Mouse (Mus musculus) kidney, postnatal 0 days (tissue): ENCODE measurements around the gene Nosip. TPM values are rescaled to one million over a fixed set of nuclear protein-coding genes. Genes with fewer than 3 reads are reported as not detected.
"Not testable (repeated sequence)": the region's sequence is repeated elsewhere in the genome, so short reads cannot be mapped to it uniquely, and the experiment has no call there.

Experiments
- ATAC-seq: fragments of 200-750 bp; cut with Nextera tagmentation; replicated peaks from 2 replicates; pipeline ENCODE4 v1.8.0; 2017; ENCODE audit warnings: low read depth, moderate number of reproducible peaks, moderate TSS enrichment, moderate library complexity; ENCODE audit not compliant: low FRiP score
- DNase-seq: peaks from one replicate; pipeline ENCODE4 v3.0.0-alpha.2; 2016; ENCODE audit warnings: low spot score
- H3K27ac ChIP-seq: fragments of 300-500 bp; sonication (generic); 2 replicates; pipeline ENCODE4 v1.5.1; 2014; ENCODE audit warnings: mild to moderate bottlenecking
- H3K27me3 ChIP-seq: fragments of 300-500 bp; sonication (generic); 2 replicates; pipeline ENCODE4 v1.6.1; 2014; ENCODE audit warnings: low read length, mixed read lengths; ENCODE audit not compliant: insufficient read depth
- H3K36me3 ChIP-seq: fragments of 300-500 bp; sonication (generic); 2 replicates; pipeline ENCODE4 v1.6.1; 2014; ENCODE audit warnings: low read length, mixed read lengths; ENCODE audit not compliant: insufficient read depth
- H3K4me1 ChIP-seq: fragments of 300-500 bp; sonication (generic); replicated peaks from 2 replicates; pipeline ENCODE4 v1.6.1; 2014; ENCODE audit warnings: antibody characterized with exemption, low read length, mixed read lengths; ENCODE audit not compliant: insufficient read depth
- H3K4me2 ChIP-seq: fragments of 300-500 bp; sonication (generic); 2 replicates; pipeline ENCODE4 v1.6.1; 2014; ENCODE audit warnings: mild to moderate bottlenecking, low read length, moderate library complexity, mixed read lengths
- H3K4me3 ChIP-seq: fragments of 300-500 bp; sonication (generic); replicated peaks from 2 replicates; pipeline ENCODE4 v1.5.1; 2014; ENCODE audit warnings: low read depth, low read length
- H3K9ac ChIP-seq: fragments of 300-500 bp; sonication (generic); 2 replicates; pipeline ENCODE4 v1.6.1; 2014; ENCODE audit warnings: low read depth, low read length
- H3K9me3 ChIP-seq: fragments of 300-500 bp; sonication (generic); replicated peaks from 2 replicates; pipeline ENCODE4 v1.6.1; 2016; ENCODE audit warnings: low read length, inconsistent platforms, mixed read lengths
- CTCF ChIP-seq: IDR thresholded peaks from 2 replicates; pipeline ENCODE4 v1.5.1; 2016; ENCODE audit warnings: antibody characterized with exemption, low read depth, mild to moderate bottlenecking, moderate library complexity
- WGBS: fragments of 180-500 bp; shearing (Covaris S2); extraction: QIAGEN DNeasy Blood & Tissue Kit; methylation state at CpG from one replicate; pipeline ENCODE4 v1.1.7; 2014; 5-methylcytosine and 5-hydroxymethylcytosine counted together
- polyA plus RNA-seq: library from polyadenylated mRNA; unstranded; fragments of >200 nt; fragmentation: Nextera tagmentation; extraction: Ambion mirVana; gene quantifications from 2 replicates; pipeline ENCODE4 v1.2.1, GENCODE M21; 2015

Gene Nosip
- polyA plus RNA-seq, 1 experiment from 2014 or later: 65.0 TPM

- H3K27ac ChIP-seq: peak overlapping the region; percentile 96
- H3K4me3 ChIP-seq: peak overlapping the region; percentile 98
- H3K4me2 ChIP-seq: peak overlapping the region; percentile 76
- H3K4me1 ChIP-seq: peaks cover 11% of the 10 kb centered on the region; the same call in 1 of the 2 replicates
- ATAC-seq (no peak), DNase-seq (no peak)
- no peak for TF ChIP-seq CTCF
- WGBS: 2% methylated on average over 4 of the region's 4 CpGs
- H3K36me3 ChIP-seq: peaks cover 16% of the 10 kb centered on the region
- H3K9ac ChIP-seq: peak overlapping the region; percentile 58
- H3K9me3 ChIP-seq: no peaks in the 10 kb centered on the region
- H3K27me3 ChIP-seq: no peaks in the 10 kb centered on the region
Measured at GRCm38 (mm10) chr7:45016761-45017160, 45.5 kb upstream of the Nosip start.

- TF ChIP-seq CTCF: peak; percentile 45
- Histone ChIP-seq H3K4me1 (peaks cover 11% of the 10 kb centered on the region; the same call in 1 of the 2 replicates), H3K27me3 (no peaks in the 10 kb centered on the region), H3K9me3 (no peaks in the 10 kb centered on the region), H3K9ac (peak within 1 kb of the TSS; percentile 81), H3K36me3 (0 out of 2 replicates have a peak, but pooled peaks cover 9% of the 10 kb centered on the region), H3K4me3 (peak within 1 kb of the TSS; percentile 98), H3K4me2 (peak within 1 kb of the TSS; percentile 76), H3K27ac (peak within 1 kb of the TSS; percentile 96)
- DNase-seq (peak; percentile 100), ATAC-seq (peak; percentile 90)
- WGBS: under 1% methylated on average over 36 of the region's 36 CpGs
Measured at GRCm38 (mm10) chr7:45017242-45018061, 44.8 kb upstream of the Nosip start, which contains the start of gene Rras. TSS of gene Rras (plus strand) at chr7:45017961.

DNA sequence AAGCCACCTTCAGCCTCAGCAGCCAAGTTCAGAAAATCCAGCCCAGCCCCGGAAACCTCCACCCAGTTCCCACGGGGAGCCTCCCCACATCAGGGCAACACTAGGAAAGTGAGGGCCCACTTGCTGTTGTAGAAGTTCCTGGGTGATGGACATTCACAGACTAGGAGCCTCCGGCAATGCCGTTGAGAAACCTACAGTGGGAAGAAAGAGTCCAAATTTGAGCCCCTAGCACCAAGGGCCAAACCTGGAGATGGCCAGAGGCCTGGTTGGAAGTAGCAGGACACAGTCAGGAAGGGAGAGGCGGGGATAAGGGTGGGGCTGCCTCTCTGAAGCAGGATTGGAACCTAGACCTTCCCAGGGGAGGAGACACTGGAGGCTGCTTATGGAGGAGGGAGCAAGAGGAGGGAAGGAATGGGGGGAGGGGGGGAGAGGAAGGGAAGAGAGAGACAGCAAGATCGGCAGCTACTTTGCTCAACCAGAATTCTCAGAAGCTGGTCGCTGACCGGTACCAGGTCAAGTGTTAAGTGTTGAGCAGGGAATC, 43.1 kb upstream of the Nosip start:
- Histone ChIP-seq H3K4me1 (peaks cover 11% of the 10 kb centered on the region; the same call in 1 of the 2 replicates), H3K4me2 (peak overlapping the region; percentile 76), H3K9ac (peak overlapping the region; percentile 14), H3K27me3 (no peaks in the 10 kb centered on the region), H3K36me3 (no peaks in the 10 kb centered on the region), H3K27ac (peak overlapping the region; percentile 96), H3K9me3 (no peaks in the 10 kb centered on the region), H3K4me3 (peak overlapping the region; percentile 98)
- WGBS: 23% methylated on average over 8 of the region's 8 CpGs
- no peak for TF ChIP-seq CTCF
- ATAC-seq (no peak), DNase-seq (peak; percentile 80)

- WGBS: 81% methylated on average over 9 of the region's 9 CpGs
- H3K9ac ChIP-seq: no peak overlapping the region
- no peak for TF ChIP-seq CTCF
Measured at GRCm38 (mm10) chr7:45020225-45020624, 42.0 kb upstream of the Nosip start.

GRCm38 (mm10) chr7:45023711-45024110, 38.5 kb upstream of the Nosip start:
- H3K27me3 ChIP-seq, H3K9ac ChIP-seq, H3K4me3 ChIP-seq, ATAC-seq, H3K4me1 ChIP-seq, H3K27ac ChIP-seq, H3K4me2 ChIP-seq, H3K9me3 ChIP-seq: not testable (repeated sequence)
- DNase-seq: peak; percentile 70
- 84% methylated on average over 5 of the region's 5 CpGs for WGBS
- H3K36me3 ChIP-seq: peaks cover 18% of the 10 kb centered on the region
- TF ChIP-seq CTCF: peak; percentile 64

More at GRCm38 (mm10) chr7:45020225-45020624, 42.0 kb upstream of the Nosip start:
- no peaks in the 10 kb centered on the region for H3K9me3 ChIP-seq
- H3K4me3 ChIP-seq: no peak overlapping the region
- ATAC-seq (no peak), DNase-seq (no peak)
- peaks cover 5% of the 10 kb centered on the region; the same call in 1 of the 2 replicates for H3K4me1 ChIP-seq
- H3K27ac ChIP-seq: no peak overlapping the region
- H3K4me2 ChIP-seq: no peak overlapping the region
- H3K36me3 ChIP-seq: no peaks in the 10 kb centered on the region
- H3K27me3 ChIP-seq: no peaks in the 10 kb centered on the region
